Mouse (Mus musculus) stomach, postnatal 0 days (tissue): ENCODE measurements around the gene Cdh12.

Experiments
- CTCF ChIP-seq: IDR thresholded peaks from 2 replicates; pipeline ENCODE4 v1.5.1; 2016; ENCODE audit warnings: antibody characterized with exemption, low read depth, mild to moderate bottlenecking, moderate library complexity
- EP300 ChIP-seq: optimal IDR thresholded peaks from 2 replicates; pipeline ENCODE3; 2016; ENCODE audit warnings: antibody characterized with exemption

- TF ChIP-seq CTCF (no peak), EP300 (no peak)
Measured at GRCm38 (mm10) chr15:21544786-21545185, 1095.7 kb downstream of the Cdh12 start.
